Mouse (Mus musculus): ENCODE data around the gene Aqp9. TPM values are rescaled to one million over a fixed set of nuclear protein-coding genes. Genes with fewer than 3 reads are reported as not detected.
"Not testable (repeated sequence)": the region's sequence is repeated elsewhere in the genome, so short reads cannot be mapped to it uniquely, and the experiment has no call there.

Gene Aqp9
- total RNA-seq, 2 experiments from 2014 or later = 2.7 to 3.4 TPM

- no peak for DNase-seq (ENCODE audit: extremely low spot score in 1 of 2, low spot score in 1 of 2)
These were observed 19.6 kb downstream of the Aqp9 start for GRCm38 (mm10) chr9:71148890-71149289.

DNA sequence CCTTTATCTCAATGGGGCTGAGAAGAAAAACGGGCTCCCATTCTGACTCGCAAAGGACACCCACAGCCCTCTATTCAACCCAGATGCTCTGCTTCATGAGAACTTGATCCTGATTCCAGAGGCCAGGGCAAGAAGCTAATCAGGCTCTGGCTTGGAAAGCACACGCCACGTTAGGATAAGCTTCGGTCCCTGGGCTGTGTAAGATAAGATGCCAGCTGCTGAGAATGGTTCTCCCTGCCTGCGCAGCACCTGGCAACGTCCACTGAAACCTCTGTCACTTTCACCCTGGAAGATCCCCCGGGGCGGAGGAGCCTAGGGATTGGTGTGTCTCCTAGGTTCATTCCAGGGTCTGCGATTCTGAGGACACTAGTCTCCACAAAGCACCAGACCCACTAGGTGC, 22.3 kb downstream of the Aqp9 start:
- DNase-seq (ENCODE audit: extremely low spot score in 1 of 2, low spot score in 1 of 2) = no peak

DNA sequence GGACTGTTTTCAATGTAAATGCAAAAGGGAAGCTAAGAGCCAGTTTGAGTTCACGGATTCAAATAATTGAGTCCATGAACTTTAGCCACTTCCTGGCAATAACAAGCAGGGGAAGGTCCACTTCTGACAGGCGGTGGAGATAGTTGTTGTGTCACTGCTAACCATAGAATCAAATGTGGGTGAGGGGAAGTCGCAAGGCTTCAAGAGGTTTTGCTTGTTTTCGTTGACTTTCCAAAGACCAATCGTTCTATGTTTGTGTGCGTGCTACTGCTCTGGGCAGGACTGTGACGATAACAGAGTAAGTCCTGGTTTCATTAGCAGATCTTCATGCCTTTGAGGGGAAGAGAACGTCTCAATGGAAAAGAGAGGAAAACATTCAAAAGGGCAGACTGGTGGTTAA, 28.3 kb downstream of the Aqp9 start:
- DNase-seq (ENCODE audit: extremely low spot score in 1 of 2, low spot score in 1 of 2) = no peak

GRCm38 (mm10) chr9:71138936-71139335, 29.5 kb downstream of the Aqp9 start:
- DNase-seq (ENCODE audit: extremely low spot score in 1 of 2, low spot score in 1 of 2) = no peak

DNA sequence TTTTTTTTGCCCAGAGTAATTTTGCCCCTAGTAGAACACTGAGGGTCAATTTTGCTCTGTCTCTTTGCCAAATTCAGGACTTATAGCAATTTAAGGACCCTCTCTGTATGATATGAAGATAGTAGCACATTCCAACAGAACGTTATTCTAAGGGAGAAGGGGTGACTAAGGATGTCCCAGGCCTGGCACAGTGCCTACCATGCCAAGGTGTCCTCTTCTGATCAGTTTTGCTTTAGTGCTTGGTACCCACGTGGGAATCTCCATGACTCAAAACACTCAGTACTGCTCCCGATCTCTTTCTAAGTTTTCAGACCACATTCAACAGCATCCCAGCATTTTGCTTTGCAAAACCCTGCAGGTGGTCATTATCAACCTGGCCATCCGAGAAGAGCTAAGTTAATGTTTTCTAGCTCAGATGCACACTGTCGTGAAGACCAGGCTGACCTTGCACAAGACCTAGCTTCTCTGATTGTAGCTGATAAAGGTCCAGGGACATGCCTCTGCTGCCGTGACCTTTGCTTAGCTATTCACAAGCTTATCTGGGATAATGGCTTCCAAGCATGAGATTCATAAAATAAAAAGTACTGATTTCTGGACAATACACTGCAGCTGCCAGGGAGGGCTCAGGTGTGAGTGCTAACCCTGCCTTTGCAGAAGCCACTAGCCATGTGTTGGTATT, 31.1 kb downstream of the Aqp9 start:
- DNase-seq (ENCODE audit: extremely low spot score in 1 of 2, low spot score in 1 of 2) = no peak

- DNase-seq (ENCODE audit: extremely low spot score in 1 of 2, low spot score in 1 of 2) = no peak
These were observed 33.4 kb downstream of the Aqp9 start for GRCm38 (mm10) chr9:71135073-71135472.

GRCm38 (mm10) chr9:71133190-71133589, 35.3 kb downstream of the Aqp9 start:
- no peak for DNase-seq (ENCODE audit: extremely low spot score in 1 of 2, low spot score in 1 of 2)

DNA sequence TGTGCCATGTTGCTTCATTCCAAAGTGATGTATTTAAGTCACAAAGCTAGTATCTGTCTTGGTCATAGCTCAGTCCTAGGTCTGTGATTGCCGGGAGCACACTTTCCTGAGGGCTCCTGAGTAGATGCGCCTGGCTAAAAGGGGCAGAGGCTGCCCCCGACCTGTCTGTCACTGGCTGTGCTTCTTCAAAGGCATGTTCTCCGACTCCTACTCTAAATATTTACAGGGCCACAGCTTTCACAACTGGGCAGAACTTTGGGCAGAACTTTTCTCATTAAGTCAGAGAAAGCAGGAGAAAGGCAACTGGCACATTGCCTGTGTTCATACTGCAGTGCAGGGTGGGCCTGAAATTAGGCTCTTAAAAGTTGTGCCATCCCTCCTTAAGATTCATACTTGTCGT, 36.7 kb downstream of the Aqp9 start:
- no peak for DNase-seq (ENCODE audit: extremely low spot score in 1 of 2, low spot score in 1 of 2)

- peak; percentile 13 to 70 for DNase-seq (ENCODE audit: extremely low spot score in 1 of 2, low spot score in 1 of 2)
These were observed 39.6 kb downstream of the Aqp9 start for GRCm38 (mm10) chr9:71128911-71129310.

- peak; percentile 10 to 22 for DNase-seq (ENCODE audit: extremely low spot score in 1 of 2, low spot score in 1 of 2)
These were observed 42.3 kb downstream of the Aqp9 start for GRCm38 (mm10) chr9:71126205-71126604.

GRCm38 (mm10) chr9:71123095-71123494, 45.4 kb downstream of the Aqp9 start:
- DNase-seq (ENCODE audit: extremely low spot score in 1 of 2, low spot score in 1 of 2) = not testable (repeated sequence)

DNA sequence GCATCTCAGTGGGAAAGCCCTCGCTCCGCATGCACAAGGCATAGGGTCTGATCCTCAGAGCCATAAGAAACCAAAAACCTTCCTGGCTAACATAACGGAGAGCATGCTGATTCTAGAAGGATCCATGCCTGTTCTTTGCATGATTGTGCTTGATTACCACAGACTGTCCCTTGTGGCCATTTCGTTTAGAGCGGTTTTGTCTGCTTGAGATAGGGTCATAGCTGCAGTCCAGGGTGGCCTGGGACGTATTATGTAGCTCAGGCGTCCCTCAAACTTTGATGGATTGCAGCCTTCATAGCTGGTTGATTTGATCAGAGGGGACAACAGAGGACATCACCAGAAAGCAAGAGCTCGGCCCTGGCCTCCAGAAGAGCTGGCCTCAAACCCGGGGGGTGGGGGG, 47.6 kb downstream of the Aqp9 start:
- DNase-seq (ENCODE audit: extremely low spot score in 1 of 2, low spot score in 1 of 2) = no peak

DNA sequence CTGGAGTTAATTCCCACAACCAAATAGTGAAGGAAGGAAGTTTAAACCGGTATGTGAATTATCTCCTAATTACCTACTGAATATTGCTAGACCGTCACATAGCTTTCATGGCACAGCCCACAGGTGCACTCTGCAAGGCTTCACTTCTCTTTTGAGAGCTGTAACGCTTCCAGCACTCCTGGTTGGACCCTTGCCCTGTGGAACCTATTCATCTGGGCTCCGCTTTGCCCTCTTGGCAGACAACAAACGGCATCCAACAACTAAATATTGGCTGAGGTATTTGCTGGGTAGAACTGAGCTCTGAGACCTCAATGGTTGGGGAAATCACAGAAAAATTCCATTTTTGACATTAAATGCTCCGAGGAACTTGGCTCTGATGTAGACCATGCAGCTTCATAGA, 55.3 kb downstream of the Aqp9 start:
- no peak for DNase-seq (ENCODE audit: extremely low spot score in 1 of 2, low spot score in 1 of 2)

DNA sequence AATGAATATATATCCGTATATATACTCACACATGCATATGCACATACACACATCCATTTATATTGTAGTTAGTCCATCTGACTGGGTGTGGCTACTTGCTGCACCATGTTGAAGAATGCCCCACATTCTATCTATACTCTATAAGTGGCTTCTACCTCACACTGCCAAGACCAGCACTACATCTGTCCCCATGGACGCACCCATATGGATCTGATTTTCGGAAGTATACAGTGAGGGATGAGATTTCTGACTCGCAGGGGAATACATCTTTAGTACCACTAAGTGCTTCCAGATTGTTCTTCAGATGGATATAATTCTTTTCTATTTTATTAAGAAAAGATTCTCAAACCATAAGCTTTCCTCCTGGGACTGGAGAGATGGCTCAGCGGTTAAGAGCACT, 65.0 kb downstream of the Aqp9 start:
- DNase-seq (ENCODE audit: extremely low spot score in 1 of 2, low spot score in 1 of 2) = no peak

DNA sequence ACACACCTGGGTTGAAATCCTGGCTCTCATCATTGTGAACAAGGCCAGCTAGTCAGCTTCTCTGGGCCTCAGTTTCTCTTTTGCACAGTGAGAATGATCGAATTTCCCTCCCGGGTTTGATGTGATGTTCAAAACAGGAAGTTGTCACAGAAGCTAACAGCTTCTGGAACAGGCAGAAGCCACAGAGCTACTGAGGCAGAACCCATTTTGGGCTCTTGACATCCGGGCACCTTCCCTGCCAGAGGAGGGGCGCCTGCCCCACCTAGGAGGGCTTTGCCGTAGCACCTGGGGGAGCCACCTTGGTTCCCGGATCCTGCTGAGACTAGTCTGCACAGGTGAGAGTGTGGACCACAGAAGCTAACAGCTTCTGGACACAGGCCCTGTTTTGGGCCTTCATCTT, 74.4 kb downstream of the Aqp9 start:
- DNase-seq (ENCODE audit: extremely low spot score in 1 of 2, low spot score in 1 of 2) = no peak

- peak; percentile 23 to 51 for DNase-seq (ENCODE audit: extremely low spot score in 1 of 2, low spot score in 1 of 2)
These were observed 76.4 kb downstream of the Aqp9 start for GRCm38 (mm10) chr9:71092038-71092437.

DNA sequence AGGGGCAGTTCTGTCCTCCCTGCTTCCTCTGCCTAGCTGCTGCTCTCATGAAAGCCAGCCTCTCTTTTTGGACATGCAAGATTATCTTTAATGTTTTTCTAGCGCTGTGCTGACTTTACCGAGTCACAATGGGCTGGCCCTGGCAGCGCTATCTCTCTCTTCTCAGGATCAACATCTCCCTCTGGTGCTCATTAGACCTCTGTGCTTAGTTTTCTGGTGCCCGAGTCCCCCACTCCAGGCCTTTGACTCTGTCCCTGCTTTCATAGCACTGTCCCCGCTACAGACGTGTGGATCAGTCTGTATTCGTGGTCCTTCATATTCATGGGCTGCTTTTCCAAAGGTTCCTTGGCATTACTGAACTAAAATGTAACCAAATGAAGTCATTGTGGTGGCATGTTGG, 89.3 kb downstream of the Aqp9 start:
- DNase-seq (ENCODE audit: extremely low spot score in 1 of 2, low spot score in 1 of 2) = no peak

DNA sequence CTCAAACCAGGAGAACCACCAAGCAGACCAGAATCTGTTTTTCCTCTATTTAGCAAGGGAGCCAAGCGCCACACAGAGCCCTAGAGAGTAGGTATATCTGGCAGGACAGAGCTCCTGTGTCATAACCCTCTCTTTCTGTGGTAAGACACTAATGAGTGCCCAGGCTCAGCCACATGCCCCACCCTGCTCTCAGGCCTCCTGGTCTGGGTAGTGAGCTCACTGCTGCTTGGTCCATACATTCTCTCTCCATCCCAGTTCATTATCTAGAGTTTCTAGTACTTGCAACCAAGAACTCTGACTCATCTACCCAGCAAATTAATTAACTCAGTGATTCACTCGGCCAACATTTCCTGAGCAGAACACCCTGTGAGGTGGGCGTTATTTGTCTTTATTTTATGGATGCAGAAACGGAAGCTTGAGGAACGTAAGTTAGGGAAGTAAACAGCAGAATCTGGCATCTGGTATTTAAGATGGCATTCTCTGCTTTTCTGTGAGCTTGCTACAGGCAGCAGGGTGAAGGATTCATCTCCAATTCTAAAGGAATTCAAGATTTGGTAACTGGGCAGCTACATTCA, 91.1 kb downstream of the Aqp9 start:
- DNase-seq (ENCODE audit: extremely low spot score in 1 of 2, low spot score in 1 of 2) = no peak

- DNase-seq (ENCODE audit: extremely low spot score in 1 of 2, low spot score in 1 of 2) = no peak
These were observed 92.3 kb downstream of the Aqp9 start for GRCm38 (mm10) chr9:71076201-71076648.

DNA sequence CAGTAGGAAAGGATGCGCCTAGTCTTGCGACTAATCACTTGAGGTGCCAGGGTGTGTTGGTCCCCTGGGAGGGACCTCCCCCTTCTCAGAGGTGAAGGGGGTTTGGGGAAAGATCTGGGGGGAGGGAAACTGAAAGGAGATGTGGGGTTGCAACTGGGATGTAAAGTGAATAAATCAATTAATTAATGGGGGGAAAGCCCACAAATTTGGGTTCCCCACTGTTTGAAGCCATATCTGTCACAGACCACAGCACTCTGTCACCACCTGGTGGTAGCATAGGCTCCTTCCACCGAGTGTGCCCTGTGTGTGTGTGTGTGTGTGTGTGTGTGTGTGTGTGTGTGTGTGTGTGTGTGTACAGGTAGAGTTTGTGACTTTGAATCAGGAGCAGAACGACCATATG, 94.7 kb downstream of the Aqp9 start:
- peak in 1 of 2 experiments; percentile 59 for DNase-seq (ENCODE audit: extremely low spot score in 1 of 2, low spot score in 1 of 2)

DNA sequence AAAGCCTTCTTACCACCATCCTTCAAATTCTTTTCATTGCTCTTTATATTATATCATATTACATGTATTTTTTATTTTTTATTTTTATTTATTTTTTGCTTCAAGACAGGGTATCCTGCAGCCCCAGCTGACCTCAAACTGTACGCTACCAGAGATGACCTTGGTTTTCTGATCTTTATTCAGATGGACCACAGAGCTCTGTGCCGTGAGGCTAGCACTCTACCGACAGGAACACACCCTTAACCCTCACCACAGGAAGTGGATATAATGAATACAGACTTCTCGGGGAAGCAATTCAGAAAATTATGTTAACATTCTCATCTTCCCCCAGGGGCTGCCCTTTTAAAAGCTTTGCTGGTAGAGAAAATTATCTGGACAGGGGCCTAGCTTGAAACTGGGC, 95.4 kb downstream of the Aqp9 start:
- no peak for DNase-seq (ENCODE audit: extremely low spot score in 1 of 2, low spot score in 1 of 2)

GRCm38 (mm10) chr9:71072502-71072901, 96.0 kb downstream of the Aqp9 start:
- DNase-seq (ENCODE audit: extremely low spot score in 1 of 2, low spot score in 1 of 2) = no peak

Data from layer of hippocampus, postnatal 25 days (tissue).